Mouse (Mus musculus) regulatory T cell (primary cell): ENCODE measurements around the gene Ripor2.

Source experiments
- in situ Hi-C: fragments of 300-600 bp; cut with MboI, MseI; formaldehyde crosslinking; loops from one replicate; pipeline ENCODE4 v1.15.1; 2025; ENCODE audit warnings: high pct_unique_total_duplicates

Ripor2 gene

GRCm38 (mm10) chr13:24584403-24584802 is 2.4 kb downstream of the Ripor2 start:
- in situ Hi-C loops, result no loop called here

GRCm38 (mm10) chr13:24584841-24585240 is 2.9 kb downstream of the Ripor2 start:
- in situ Hi-C loops, result no loop called here

- in situ Hi-C loops, result no loop called here
Observed at GRCm38 (mm10) chr13:24585369-24585768, 3.4 kb downstream of the Ripor2 start.

GRCm38 (mm10) chr13:24587192-24587895 is 5.4 kb downstream of the Ripor2 start:
- in situ Hi-C loops, result no loop called here

GRCm38 (mm10) chr13:24588603-24589002 is 6.6 kb downstream of the Ripor2 start:
- in situ Hi-C loops, result no loop called here

GRCm38 (mm10) chr13:24591737-24592136 is 9.7 kb downstream of the Ripor2 start:
- in situ Hi-C loops, result loop anchor here (10.0 kb wide), 1 partner anchor 257 kb away; no protein-coding TSS in a partner anchor

GRCm38 (mm10) chr13:24594303-24594702 is 12.3 kb downstream of the Ripor2 start:
- in situ Hi-C loops, result loop anchor here (10.0 kb wide), 1 partner anchor 260 kb away; no protein-coding TSS in a partner anchor

GRCm38 (mm10) chr13:24599631-24600041 is 17.6 kb downstream of the Ripor2 start:
- in situ Hi-C loops, result loop anchor here (10.0 to 25.0 kb wide), 4 partner anchors 55 to 1037 kb away; partner anchors contain the start of genes Hist1h1a, Hist1h1d, Hist1h2ab and Hist1h2ad

- in situ Hi-C loops, result loop anchor here (10.0 to 25.0 kb wide), 3 partner anchors 58 to 1041 kb away; partner anchors contain the start of genes Hist1h1a, Hist1h1d, Hist1h2ab and Hist1h2ad
Observed at GRCm38 (mm10) chr13:24602978-24603377, 21.0 kb downstream of the Ripor2 start.

- in situ Hi-C loops, result loop anchor here (10.0 to 25.0 kb wide), 3 partner anchors 59 to 1041 kb away; partner anchors contain the start of genes Hist1h1a, Hist1h1d, Hist1h2ab and Hist1h2ad
Observed at GRCm38 (mm10) chr13:24603591-24604009, 21.6 kb downstream of the Ripor2 start.

- in situ Hi-C loops, result loop anchor here (10.0 to 25.0 kb wide), 3 partner anchors 59 to 1042 kb away; partner anchors contain the start of genes Hist1h1a, Hist1h1d, Hist1h2ab and Hist1h2ad
Observed at GRCm38 (mm10) chr13:24604096-24604495, 22.1 kb downstream of the Ripor2 start.

- in situ Hi-C loops, result loop anchor here (10.0 to 25.0 kb wide), 3 partner anchors 60 to 1043 kb away; partner anchors contain the start of genes Hist1h1a, Hist1h1d, Hist1h2ab and Hist1h2ad
Observed at GRCm38 (mm10) chr13:24604761-24605591, 23.0 kb downstream of the Ripor2 start.

GRCm38 (mm10) chr13:24605755-24606154 is 23.8 kb downstream of the Ripor2 start:
- in situ Hi-C loops, result loop anchor here (10.0 to 25.0 kb wide), 3 partner anchors 61 to 1043 kb away; partner anchors contain the start of genes Hist1h1a, Hist1h1d, Hist1h2ab and Hist1h2ad

- in situ Hi-C loops, result loop anchor here (10.0 to 25.0 kb wide), 3 partner anchors 63 to 1046 kb away; partner anchors contain the start of genes Hist1h1a, Hist1h1d, Hist1h2ab and Hist1h2ad
Observed at GRCm38 (mm10) chr13:24607961-24608360, 26.0 kb downstream of the Ripor2 start.

- in situ Hi-C loops, result loop anchor here (10.0 to 25.0 kb wide), 3 partner anchors 64 to 1046 kb away; partner anchors contain the start of genes Hist1h1a, Hist1h1d, Hist1h2ab and Hist1h2ad
Observed at GRCm38 (mm10) chr13:24608709-24609108, 26.7 kb downstream of the Ripor2 start.

GRCm38 (mm10) chr13:24610883-24611282 is 28.9 kb downstream of the Ripor2 start:
- in situ Hi-C loops, result loop anchor here (25.0 kb wide), 2 partner anchors 849 to 1049 kb away; partner anchors contain the start of genes Hist1h1a, Hist1h1d, Hist1h2ab and Hist1h2ad

- in situ Hi-C loops, result loop anchor here (25.0 kb wide), 2 partner anchors 851 to 1051 kb away; partner anchors contain the start of genes Hist1h1a, Hist1h1d, Hist1h2ab and Hist1h2ad
Observed at GRCm38 (mm10) chr13:24613031-24613430, 31.0 kb downstream of the Ripor2 start.

- in situ Hi-C loops, result loop anchor here (25.0 kb wide), 2 partner anchors 851 to 1051 kb away; partner anchors contain the start of genes Hist1h1a, Hist1h1d, Hist1h2ab and Hist1h2ad
Observed at GRCm38 (mm10) chr13:24613433-24613832, 31.4 kb downstream of the Ripor2 start.

- in situ Hi-C loops, result loop anchor here (25.0 kb wide), 2 partner anchors 852 to 1052 kb away; partner anchors contain the start of genes Hist1h1a, Hist1h1d, Hist1h2ab and Hist1h2ad
Observed at GRCm38 (mm10) chr13:24613927-24614780, 32.2 kb downstream of the Ripor2 start.
